Mouse (Mus musculus): ENCODE measurements around the gene Pde3a. TPM values are rescaled to one million over a fixed set of nuclear protein-coding genes. Genes with fewer than 3 reads are reported as not detected.

Gene Pde3a
- polyA plus RNA-seq, 1 experiment: 0.25 TPM

DNA sequence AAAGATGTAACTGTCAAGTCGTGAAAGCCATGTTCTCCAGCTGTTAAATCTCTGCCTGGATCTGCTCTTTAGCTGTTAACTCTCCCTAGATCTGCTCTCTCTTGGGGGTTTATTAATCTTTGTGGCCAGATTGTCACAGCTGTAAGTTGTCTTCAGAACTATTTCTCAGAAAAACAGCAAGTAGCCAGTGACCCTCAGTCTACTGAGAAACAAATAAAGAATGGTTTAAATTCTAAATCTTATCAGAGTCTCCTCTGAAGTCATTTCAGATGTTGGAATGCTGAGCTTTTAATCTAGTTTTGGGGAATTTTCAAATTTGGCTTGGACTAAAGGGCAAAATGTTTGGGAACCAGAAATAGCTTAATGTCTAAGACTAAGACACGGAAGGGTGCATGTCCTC, 92.3 kb downstream of the Pde3a start:
- no peaks in the 10 kb centered on the region for H3K27me3 ChIP-seq (ENCODE audit: control insufficient read depth, insufficient read depth, low read length)
- no peaks in the 10 kb centered on the region for H3K36me3 ChIP-seq (ENCODE audit: control insufficient read depth, insufficient read depth, low read length)
- no peak overlapping the region for H3K27ac ChIP-seq (ENCODE audit: control insufficient read depth, insufficient read depth, low read depth, low read length)
- peaks cover 2% of the 10 kb centered on the region; the same call in 1 of the 2 replicates for H3K4me1 ChIP-seq (ENCODE audit: control insufficient read depth, insufficient read depth, low read length)
- TF ChIP-seq POLR2A (IDR thresholded peaks at IDR 0.05; ENCODE audit: control insufficient read depth, low read depth, low read length) (no peak), CTCF (IDR thresholded peaks at IDR 0.05; ENCODE audit: control insufficient read depth, insufficient read depth, insufficient replicate concordance, low read depth, low read length) (no peak)
- no peak overlapping the region for H3K4me3 ChIP-seq (ENCODE audit: control insufficient read depth, low read depth, low read length)

GRCm38 (mm10) chr6:141347870-141348269, 98.8 kb downstream of the Pde3a start:
- Histone ChIP-seq H3K27me3 (ENCODE audit: control insufficient read depth, insufficient read depth, low read length) (no peaks in the 10 kb centered on the region), H3K4me3 (ENCODE audit: control insufficient read depth, low read depth, low read length) (no peak overlapping the region), H3K27ac (ENCODE audit: control insufficient read depth, insufficient read depth, low read depth, low read length) (no peak overlapping the region), H3K4me1 (ENCODE audit: control insufficient read depth, insufficient read depth, low read length) (no peaks in the 10 kb centered on the region; the same call in 1 of the 2 replicates), H3K36me3 (ENCODE audit: control insufficient read depth, insufficient read depth, low read length) (no peaks in the 10 kb centered on the region)
- TF ChIP-seq POLR2A (IDR thresholded peaks at IDR 0.05; ENCODE audit: control insufficient read depth, low read depth, low read length) (no peak), CTCF (IDR thresholded peaks at IDR 0.05; ENCODE audit: control insufficient read depth, insufficient read depth, insufficient replicate concordance, low read depth, low read length) (no peak)

DNA sequence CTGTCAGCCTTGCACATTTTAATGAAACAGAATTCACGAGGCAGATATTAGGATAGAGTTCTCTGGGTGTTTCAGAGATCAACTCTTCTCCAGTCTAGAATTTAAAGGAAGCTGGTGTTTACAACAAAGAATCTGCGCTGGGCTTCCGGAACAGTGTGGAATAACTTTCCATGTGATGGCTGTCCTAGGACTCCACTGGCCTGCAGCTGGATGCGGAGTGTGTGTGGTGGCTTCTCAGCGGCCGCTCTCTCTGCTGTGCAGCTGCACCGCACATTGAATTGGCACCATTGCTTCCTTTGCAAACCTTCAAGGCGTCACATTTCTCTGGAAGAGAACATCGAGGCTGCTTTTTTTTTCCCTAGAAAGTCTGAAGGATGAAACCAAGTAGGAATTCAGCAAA, 99.5 kb downstream of the Pde3a start:
- TF ChIP-seq CTCF (IDR thresholded peaks at IDR 0.05; ENCODE audit: control insufficient read depth, insufficient read depth, insufficient replicate concordance, low read depth, low read length) (no peak), POLR2A (IDR thresholded peaks at IDR 0.05; ENCODE audit: control insufficient read depth, low read depth, low read length) (no peak)

DNA sequence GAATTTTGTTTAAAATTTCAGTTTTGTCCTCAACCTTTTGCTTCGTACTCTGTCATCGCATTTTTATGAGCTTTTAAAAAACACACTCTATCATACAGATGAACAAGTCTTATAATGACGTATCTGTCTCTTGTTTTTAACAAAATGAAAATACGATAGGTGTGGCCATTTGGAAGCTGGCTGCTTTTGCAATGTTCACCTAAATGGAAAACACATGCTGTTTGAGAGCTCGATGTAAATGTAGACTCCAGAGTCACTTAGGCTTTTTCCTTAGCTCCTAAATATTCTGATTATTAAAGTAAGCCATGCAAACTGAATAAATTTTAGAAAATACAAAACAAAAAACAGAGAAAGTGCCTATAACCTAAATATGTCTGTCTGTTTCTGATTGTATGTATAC, 101.2 kb downstream of the Pde3a start:
- no peak overlapping the region for H3K4me3 ChIP-seq (ENCODE audit: control insufficient read depth, low read depth, low read length)
- H3K27ac ChIP-seq (ENCODE audit: control insufficient read depth, insufficient read depth, low read depth, low read length): no peak overlapping the region
- H3K36me3 ChIP-seq (ENCODE audit: control insufficient read depth, insufficient read depth, low read length): no peaks in the 10 kb centered on the region
- no peaks in the 10 kb centered on the region; the same call in 1 of the 2 replicates for H3K4me1 ChIP-seq (ENCODE audit: control insufficient read depth, insufficient read depth, low read length)
- TF ChIP-seq POLR2A (IDR thresholded peaks at IDR 0.05; ENCODE audit: control insufficient read depth, low read depth, low read length) (no peak), CTCF (IDR thresholded peaks at IDR 0.05; ENCODE audit: control insufficient read depth, insufficient read depth, insufficient replicate concordance, low read depth, low read length) (no peak)
- no peaks in the 10 kb centered on the region for H3K27me3 ChIP-seq (ENCODE audit: control insufficient read depth, insufficient read depth, low read length)

More for the DNA sequence above, 99.5 kb downstream of the Pde3a start:
- no peak overlapping the region for H3K4me3 ChIP-seq (ENCODE audit: control insufficient read depth, low read depth, low read length)
- no peak overlapping the region for H3K27ac ChIP-seq (ENCODE audit: control insufficient read depth, insufficient read depth, low read depth, low read length)
- H3K36me3 ChIP-seq (ENCODE audit: control insufficient read depth, insufficient read depth, low read length): no peaks in the 10 kb centered on the region
- no peaks in the 10 kb centered on the region; the same call in 1 of the 2 replicates for H3K4me1 ChIP-seq (ENCODE audit: control insufficient read depth, insufficient read depth, low read length)
- no peaks in the 10 kb centered on the region for H3K27me3 ChIP-seq (ENCODE audit: control insufficient read depth, insufficient read depth, low read length)

DNA sequence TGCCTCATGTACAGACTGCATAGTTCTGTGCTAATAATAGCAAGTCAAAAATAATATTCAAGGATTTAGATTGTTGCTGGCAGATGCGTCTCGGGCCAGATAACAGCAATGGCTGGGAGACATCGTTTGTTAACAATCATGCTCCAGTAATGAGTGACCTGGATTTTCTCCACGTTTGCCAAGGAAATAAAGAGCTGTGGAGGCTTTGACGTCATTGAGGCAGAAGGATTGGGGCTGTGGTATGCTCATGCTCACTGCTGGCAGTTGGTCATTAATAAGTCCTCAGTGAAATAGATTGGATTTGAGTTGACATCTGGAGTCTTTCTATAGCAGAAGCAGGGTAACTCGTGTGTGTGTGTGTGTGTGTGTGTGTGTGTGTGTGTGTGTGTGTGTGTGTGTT, 103.2 kb downstream of the Pde3a start:
- H3K4me3 ChIP-seq (ENCODE audit: control insufficient read depth, low read depth, low read length): no peak overlapping the region
- TF ChIP-seq POLR2A (IDR thresholded peaks at IDR 0.05; ENCODE audit: control insufficient read depth, low read depth, low read length) (no peak), CTCF (IDR thresholded peaks at IDR 0.05; ENCODE audit: control insufficient read depth, insufficient read depth, insufficient replicate concordance, low read depth, low read length) (no peak)
- no peak overlapping the region for H3K27ac ChIP-seq (ENCODE audit: control insufficient read depth, insufficient read depth, low read depth, low read length)
- no peaks in the 10 kb centered on the region for H3K27me3 ChIP-seq (ENCODE audit: control insufficient read depth, insufficient read depth, low read length)
- no peaks in the 10 kb centered on the region; the same call in 1 of the 2 replicates for H3K4me1 ChIP-seq (ENCODE audit: control insufficient read depth, insufficient read depth, low read length)
- no peaks in the 10 kb centered on the region for H3K36me3 ChIP-seq (ENCODE audit: control insufficient read depth, insufficient read depth, low read length)

DNA sequence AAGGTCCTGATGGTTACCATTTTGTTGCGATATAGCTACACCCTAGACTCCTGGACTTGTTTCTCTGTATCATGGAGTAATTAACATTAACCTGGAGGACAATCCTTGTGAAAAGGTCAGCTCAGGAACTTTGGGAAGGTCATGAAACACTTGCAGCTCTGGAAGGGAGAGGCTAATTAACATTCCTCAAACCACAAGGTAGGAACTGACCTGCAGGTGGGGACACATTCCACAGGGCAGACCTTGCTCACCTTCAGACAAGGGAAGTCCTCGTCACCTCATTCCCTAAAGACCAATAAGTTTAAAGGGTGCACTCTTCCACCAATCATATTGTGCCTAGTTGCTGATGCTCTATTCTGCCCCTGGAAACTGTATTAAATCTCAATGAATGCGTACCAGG, 114.6 kb downstream of the Pde3a start:
- TF ChIP-seq POLR2A (IDR thresholded peaks at IDR 0.05; ENCODE audit: control insufficient read depth, low read depth, low read length) (no peak), CTCF (IDR thresholded peaks at IDR 0.05; ENCODE audit: control insufficient read depth, insufficient read depth, insufficient replicate concordance, low read depth, low read length) (no peak)
- Histone ChIP-seq H3K4me1 (ENCODE audit: control insufficient read depth, insufficient read depth, low read length) (no peaks in the 10 kb centered on the region), H3K36me3 (ENCODE audit: control insufficient read depth, insufficient read depth, low read length) (no peaks in the 10 kb centered on the region), H3K27ac (ENCODE audit: control insufficient read depth, insufficient read depth, low read depth, low read length) (no peak overlapping the region), H3K27me3 (ENCODE audit: control insufficient read depth, insufficient read depth, low read length) (no peaks in the 10 kb centered on the region), H3K4me3 (ENCODE audit: control insufficient read depth, low read depth, low read length) (no peak overlapping the region)

- no peak overlapping the region for H3K4me3 ChIP-seq (ENCODE audit: control insufficient read depth, low read depth, low read length)
- H3K36me3 ChIP-seq (ENCODE audit: control insufficient read depth, insufficient read depth, low read length): no peaks in the 10 kb centered on the region
- no peaks in the 10 kb centered on the region for H3K27me3 ChIP-seq (ENCODE audit: control insufficient read depth, insufficient read depth, low read length)
- H3K27ac ChIP-seq (ENCODE audit: control insufficient read depth, insufficient read depth, low read depth, low read length): no peak overlapping the region
- TF ChIP-seq CTCF (IDR thresholded peaks at IDR 0.05; ENCODE audit: control insufficient read depth, insufficient read depth, insufficient replicate concordance, low read depth, low read length) (no peak), POLR2A (IDR thresholded peaks at IDR 0.05; ENCODE audit: control insufficient read depth, low read depth, low read length) (no peak)
- H3K4me1 ChIP-seq (ENCODE audit: control insufficient read depth, insufficient read depth, low read length): no peaks in the 10 kb centered on the region
Measured at GRCm38 (mm10) chr6:141367037-141367436, 118.0 kb downstream of the Pde3a start.

GRCm38 (mm10) chr6:141372697-141373096, 123.6 kb downstream of the Pde3a start:
- no peaks in the 10 kb centered on the region for H3K27me3 ChIP-seq (ENCODE audit: control insufficient read depth, insufficient read depth, low read length)
- no peak overlapping the region for H3K4me3 ChIP-seq (ENCODE audit: control insufficient read depth, low read depth, low read length)
- H3K36me3 ChIP-seq (ENCODE audit: control insufficient read depth, insufficient read depth, low read length): no peaks in the 10 kb centered on the region
- H3K4me1 ChIP-seq (ENCODE audit: control insufficient read depth, insufficient read depth, low read length): no peaks in the 10 kb centered on the region
- TF ChIP-seq POLR2A (IDR thresholded peaks at IDR 0.05; ENCODE audit: control insufficient read depth, low read depth, low read length) (no peak), CTCF (IDR thresholded peaks at IDR 0.05; ENCODE audit: control insufficient read depth, insufficient read depth, insufficient replicate concordance, low read depth, low read length) (no peak)
- no peak overlapping the region for H3K27ac ChIP-seq (ENCODE audit: control insufficient read depth, insufficient read depth, low read depth, low read length)

Measured in testis, adult 2 months (tissue).